Mouse (Mus musculus): ENCODE data around the gene 2310057M21Rik.

GRCm38 (mm10) chr7:131317587-131317986 lies 45.0 kb downstream of the 2310057M21Rik start:
- TF ChIP-seq POLR2A (IDR thresholded peaks at IDR 0.05; ENCODE audit: low read depth, low read length) (no peak), CTCF (IDR thresholded peaks at IDR 0.05; ENCODE audit: extremely low read depth, insufficient read depth, insufficient read length, insufficient replicate concordance) (no peak)
